Mouse (Mus musculus) midbrain, embryonic 11.5 days (tissue): Measurements from ENCODE around the gene Gdf3. TPM values are rescaled to one million over a fixed set of nuclear protein-coding genes. Genes with fewer than 3 reads are reported as not detected.
"Not testable (repeated sequence)": the region's sequence is repeated elsewhere in the genome, so short reads cannot be mapped to it uniquely, and the experiment has no call there.

Experiments used
- ATAC-seq: fragments of 200-750 bp; cut with Nextera tagmentation; 2 replicates; pipeline ENCODE4 v1.8.0; 2017; ENCODE audit warnings: moderate TSS enrichment, moderate library complexity; ENCODE audit not compliant: low FRiP score
- DNase-seq: peaks from one replicate; pipeline ENCODE4 v3.0.0; 2015; ENCODE audit warnings: low spot score; ENCODE audit errors: missing footprints
- H3K27ac ChIP-seq: fragments of 300-500 bp; sonication (generic); 2 replicates; pipeline ENCODE4 v1.5.1; 2014; ENCODE audit warnings: low read depth, low read length
- H3K27me3 ChIP-seq: fragments of 300-500 bp; sonication (generic); 2 replicates; pipeline ENCODE4 v1.6.1; 2014; ENCODE audit warnings: mild to moderate bottlenecking, low read length, moderate library complexity, mixed read lengths; ENCODE audit not compliant: control insufficient read depth, insufficient read depth
- H3K36me3 ChIP-seq: fragments of 300-500 bp; sonication (generic); 2 replicates; pipeline ENCODE4 v1.6.1; 2014; ENCODE audit warnings: mild to moderate bottlenecking, low read length, moderate library complexity, mixed read lengths; ENCODE audit not compliant: control insufficient read depth, insufficient read depth
- H3K4me1 ChIP-seq: fragments of 300-500 bp; sonication (generic); 2 replicates; pipeline ENCODE4 v1.6.1; 2014; ENCODE audit warnings: low read length; ENCODE audit not compliant: control insufficient read depth, insufficient read depth
- H3K4me2 ChIP-seq: fragments of 300-500 bp; sonication (generic); 2 replicates; pipeline ENCODE4 v1.6.1; 2014; ENCODE audit warnings: mild to moderate bottlenecking, moderate library complexity
- H3K4me3 ChIP-seq: fragments of 300-500 bp; sonication (generic); 2 replicates; pipeline ENCODE4 v1.5.1; 2014; ENCODE audit warnings: low read depth, low read length
- H3K9ac ChIP-seq: fragments of 300-500 bp; sonication (generic); 2 replicates; pipeline ENCODE4 v1.6.1; 2014; ENCODE audit warnings: low read length
- H3K9me3 ChIP-seq: fragments of 300-500 bp; sonication (generic); 2 replicates; pipeline ENCODE4 v1.6.1; 2016; ENCODE audit warnings: low read length; ENCODE audit not compliant: control insufficient read depth
- WGBS: fragments of 180-500 bp; shearing (Covaris S2); extraction: QIAGEN DNeasy Blood & Tissue Kit; methylation state at CpG from one replicate; pipeline ENCODE4 v1.1.7; 2014; 5-methylcytosine and 5-hydroxymethylcytosine counted together
- polyA plus RNA-seq: library from polyadenylated mRNA; unstranded; fragments of >200 nt; fragmentation: Nextera tagmentation; extraction: Ambion mirVana; gene quantifications from 2 replicates; pipeline ENCODE4 v1.2.1, GENCODE M21; 2014

Gene Gdf3
- 0.05 TPM in 1 of 2 replicates, not detected in the other for polyA plus RNA-seq

DNA sequence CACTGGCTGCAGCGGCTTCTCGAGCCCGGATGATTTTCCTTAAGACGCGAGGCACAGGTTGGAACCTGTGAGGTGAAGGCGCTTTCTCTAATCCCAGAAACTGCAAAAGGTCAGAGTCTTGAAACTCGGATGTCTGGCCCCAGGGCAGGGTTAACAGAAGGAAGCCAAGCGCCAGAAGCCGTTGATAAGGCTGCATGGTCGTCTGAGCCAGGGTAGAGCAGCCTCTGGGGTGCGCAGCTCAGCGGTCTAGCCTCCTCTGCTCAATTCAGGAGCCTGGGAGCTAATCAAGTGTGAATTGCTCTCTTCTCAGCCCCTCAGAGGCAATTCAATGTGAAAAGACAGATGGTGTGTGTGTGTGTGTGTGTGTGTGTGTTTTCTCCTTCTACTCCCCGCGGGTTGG, at the start of gene Gdf3:
Gdf3 (minus strand) TSS at position 317 of the 400 bp plus-strand sequence.
- ATAC-seq (no peak), DNase-seq (no peak)
- Histone ChIP-seq H3K4me3 (no peak within 1 kb of the TSS), H3K4me2 (no peak within 1 kb of the TSS), H3K27me3 (no peaks in the 10 kb centered on the region), H3K36me3 (no peaks in the 10 kb centered on the region), H3K9ac (no peak within 1 kb of the TSS), H3K27ac (no peak within 1 kb of the TSS), H3K9me3 (no peaks in the 10 kb centered on the region), H3K4me1 (no peaks in the 10 kb centered on the region)
- 63% methylated on average over 14 of the region's 14 CpGs for WGBS

DNA sequence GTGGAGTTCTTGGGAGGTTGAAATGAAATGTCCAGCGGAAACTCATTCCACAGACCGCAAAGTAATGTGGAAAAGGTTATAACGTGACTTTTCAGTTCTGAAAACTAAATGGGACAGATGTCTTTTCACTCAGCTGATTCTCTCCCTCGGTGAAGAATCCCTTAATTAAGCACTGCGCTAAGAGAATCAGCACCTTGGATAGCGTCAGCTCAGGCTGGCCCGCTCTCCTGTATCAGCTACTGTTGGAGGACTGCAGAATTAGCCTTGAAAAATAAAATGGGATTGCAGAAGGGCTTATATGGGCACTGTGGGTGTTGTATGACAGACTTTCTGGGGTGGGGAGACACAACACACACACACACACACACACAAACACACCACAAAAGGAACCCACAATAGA, 49.7 kb upstream of the Gdf3 start:
- peaks cover 6% of the 10 kb centered on the region; the same call in 1 of the 2 replicates for H3K4me1 ChIP-seq
- no peak overlapping the region for H3K9ac ChIP-seq
- WGBS = 20% methylated on average over 7 of the region's 7 CpGs
- H3K4me3 ChIP-seq = no peak overlapping the region
- no peak for DNase-seq
- ATAC-seq = no peak
- no peak overlapping the region for H3K4me2 ChIP-seq
- no peak overlapping the region for H3K27ac ChIP-seq
- H3K36me3 ChIP-seq = no peaks in the 10 kb centered on the region
- no peaks in the 10 kb centered on the region for H3K9me3 ChIP-seq
- 0 out of 2 replicates have a peak, but pooled peaks cover 2% of the 10 kb centered on the region for H3K27me3 ChIP-seq

DNA sequence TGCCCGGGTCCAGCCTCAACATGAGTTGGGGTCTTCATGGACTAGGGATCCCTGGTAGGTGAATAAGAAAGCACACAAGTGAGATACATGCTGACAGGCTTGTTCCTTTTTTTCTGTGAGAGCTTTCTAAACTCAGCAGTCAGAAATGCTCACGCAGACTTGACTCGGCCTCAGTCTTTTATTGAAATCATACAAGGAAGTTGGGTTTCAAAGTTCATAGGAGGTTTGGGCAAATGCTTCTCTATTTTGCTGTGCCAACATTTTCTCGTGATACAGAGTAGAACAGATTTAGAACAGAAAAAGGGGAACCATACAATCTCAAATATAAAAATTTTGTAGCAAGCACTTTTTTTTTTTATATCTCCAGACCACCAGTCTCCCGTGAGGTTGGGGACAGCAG, 47.7 kb upstream of the Gdf3 start:
- Histone ChIP-seq H3K27me3 (no peaks in the 10 kb centered on the region), H3K4me1 (peaks cover 4% of the 10 kb centered on the region; the same call in 1 of the 2 replicates), H3K9me3 (no peaks in the 10 kb centered on the region), H3K9ac (no peak overlapping the region), H3K4me3 (no peak overlapping the region), H3K27ac (no peak overlapping the region), H3K4me2 (no peak overlapping the region), H3K36me3 (no peaks in the 10 kb centered on the region)
- DNase-seq (no peak), ATAC-seq (no peak)
- 87% methylated on average over 5 of the region's 5 CpGs for WGBS

DNA sequence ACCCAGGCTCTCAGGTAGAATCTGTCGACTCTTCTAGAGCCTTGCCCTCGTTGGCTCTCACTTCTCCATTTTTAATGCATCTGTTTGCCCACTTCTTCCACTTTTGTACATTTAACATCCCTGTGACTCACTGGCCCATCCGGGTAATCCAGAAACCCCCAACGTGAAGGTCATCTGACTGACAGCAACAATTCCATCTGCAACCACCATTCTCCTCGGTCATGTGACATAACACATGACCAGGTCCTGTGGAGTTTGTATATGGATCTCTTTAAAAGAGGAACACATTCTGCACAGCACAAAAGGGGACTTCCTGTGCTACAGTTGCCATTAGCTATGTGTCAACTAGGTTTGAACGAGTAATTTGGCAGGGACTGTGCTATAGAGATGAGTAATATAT, 44.4 kb upstream of the Gdf3 start:
- no peak for DNase-seq
- H3K27me3 ChIP-seq = no peaks in the 10 kb centered on the region
- H3K4me1 ChIP-seq = peaks cover 4% of the 10 kb centered on the region; the same call in 1 of the 2 replicates
- no peak overlapping the region for H3K27ac ChIP-seq
- WGBS = 83% methylated on average over 6 of the region's 6 CpGs
- H3K36me3 ChIP-seq = no peaks in the 10 kb centered on the region
- no peak overlapping the region for H3K4me3 ChIP-seq
- no peak overlapping the region for H3K9ac ChIP-seq
- no peak for ATAC-seq
- H3K9me3 ChIP-seq = no peaks in the 10 kb centered on the region
- H3K4me2 ChIP-seq = no peak overlapping the region

DNA sequence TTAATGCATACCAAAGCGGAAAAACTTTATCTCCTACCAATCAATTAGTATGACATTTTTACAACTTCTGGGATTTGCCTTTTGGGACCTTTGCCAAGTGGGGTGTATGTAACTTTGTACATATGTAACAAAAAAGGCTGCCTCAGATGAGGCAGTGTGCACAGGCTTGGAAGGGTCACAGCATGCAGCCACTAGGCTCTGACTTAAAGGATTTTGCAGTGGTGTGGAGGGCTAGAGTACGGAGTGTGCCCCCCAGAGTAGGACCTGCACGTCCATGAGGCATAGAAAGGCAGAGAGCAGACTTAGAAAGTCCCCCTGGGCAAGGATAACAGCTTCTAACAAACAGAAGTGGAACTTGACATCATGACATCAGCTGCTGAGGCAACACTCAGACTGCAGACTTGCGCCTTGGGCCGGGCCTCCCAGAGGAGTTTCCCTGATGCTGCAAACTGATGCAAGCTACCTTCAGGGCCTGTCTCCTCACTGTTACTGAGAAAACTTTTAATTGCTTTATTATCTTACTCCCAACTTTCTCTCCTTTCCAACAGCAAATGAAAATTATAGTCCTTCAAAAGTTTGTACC, 40.6 kb upstream of the Gdf3 start:
- no peaks in the 10 kb centered on the region for H3K27me3 ChIP-seq
- 75% methylated on average over 5 of the region's 5 CpGs for WGBS

DNA sequence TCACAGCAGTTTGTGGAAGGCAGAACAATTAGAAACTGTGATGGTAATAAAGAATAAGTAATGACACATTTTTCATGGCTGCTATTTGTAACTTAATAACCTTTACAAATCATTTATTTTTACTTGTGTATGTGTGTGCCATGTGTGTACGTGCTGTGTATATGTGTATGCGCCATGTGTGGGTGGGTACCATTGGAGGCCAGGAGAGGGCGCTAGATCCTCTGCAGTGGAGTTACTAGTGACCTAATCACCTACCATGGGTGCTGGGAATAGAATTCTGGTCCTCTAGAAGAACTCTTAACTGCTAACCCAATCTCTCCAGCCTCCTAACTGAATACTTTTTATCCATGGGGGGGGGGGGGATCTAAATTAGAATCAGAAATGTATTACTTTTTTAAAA, 40.0 kb upstream of the Gdf3 start:
- Histone ChIP-seq H3K4me1 (no peaks in the 10 kb centered on the region), H3K36me3 (no peaks in the 10 kb centered on the region), H3K4me2 (no peak overlapping the region), H3K9ac (no peak overlapping the region), H3K4me3 (no peak overlapping the region), H3K27ac (no peak overlapping the region), H3K27me3 (no peaks in the 10 kb centered on the region), H3K9me3 (no peaks in the 10 kb centered on the region)
- 78% methylated on average over 3 of the region's 3 CpGs for WGBS
- DNase-seq = no peak
- ATAC-seq = no peak

More for the DNA sequence above, 40.6 kb upstream of the Gdf3 start:
- Histone ChIP-seq H3K4me2 (no peak overlapping the region), H3K27ac (no peak overlapping the region), H3K9me3 (no peaks in the 10 kb centered on the region), H3K4me1 (peaks cover 4% of the 10 kb centered on the region; the same call in 1 of the 2 replicates), H3K4me3 (no peak overlapping the region), H3K9ac (no peak overlapping the region), H3K36me3 (no peaks in the 10 kb centered on the region)
- ATAC-seq (no peak), DNase-seq (no peak)

DNA sequence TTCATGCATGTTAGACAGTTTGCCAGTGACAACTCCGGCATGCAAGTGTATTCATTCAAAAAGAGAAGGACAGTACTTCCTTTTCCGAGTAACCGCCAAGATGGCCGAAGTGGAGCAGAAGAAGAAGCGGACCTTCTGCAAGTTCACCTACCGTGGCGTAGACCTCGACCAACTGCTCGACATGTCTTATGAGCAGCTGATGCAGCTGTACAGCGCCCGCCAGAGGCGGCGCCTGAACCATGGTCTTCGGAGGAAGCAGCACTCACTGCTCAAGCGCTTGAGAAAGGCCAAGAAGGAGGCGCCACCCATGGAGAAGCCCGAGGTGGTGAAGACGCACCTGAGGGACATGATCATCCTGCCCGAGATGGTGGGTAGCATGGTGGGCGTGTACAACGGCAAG, 34.3 kb upstream of the Gdf3 start:
- H3K9ac ChIP-seq, H3K36me3 ChIP-seq, H3K4me1 ChIP-seq, DNase-seq, H3K27me3 ChIP-seq, H3K9me3 ChIP-seq, H3K27ac ChIP-seq, H3K4me2 ChIP-seq, H3K4me3 ChIP-seq, ATAC-seq: not testable (repeated sequence)
- WGBS = 93% methylated on average over 19 of the region's 21 CpGs

DNA sequence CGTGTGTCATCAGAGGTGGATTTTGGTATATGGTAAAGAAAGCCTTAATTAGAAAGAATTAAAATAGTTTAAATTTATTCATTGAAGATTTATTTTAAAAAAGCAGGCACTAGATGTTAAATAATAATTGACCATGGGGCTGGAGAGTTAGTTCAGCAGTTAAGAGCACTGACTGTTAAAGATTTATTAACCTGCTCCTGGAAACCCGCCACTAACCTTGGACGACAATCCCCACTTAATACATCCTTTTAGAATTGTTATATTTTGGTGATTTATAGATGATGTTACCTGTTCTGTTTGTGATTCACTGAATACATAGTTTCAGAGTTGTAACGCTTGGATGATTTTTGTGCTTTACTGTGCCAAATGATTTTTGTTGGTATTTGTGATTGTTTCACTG, 27.7 kb upstream of the Gdf3 start:
- ATAC-seq, DNase-seq, H3K4me2 ChIP-seq, H3K27ac ChIP-seq, H3K4me1 ChIP-seq, H3K36me3 ChIP-seq, H3K27me3 ChIP-seq, H3K9ac ChIP-seq, H3K4me3 ChIP-seq, H3K9me3 ChIP-seq: not testable (repeated sequence)
- 88% methylated on average over 4 of the region's 4 CpGs for WGBS

DNA sequence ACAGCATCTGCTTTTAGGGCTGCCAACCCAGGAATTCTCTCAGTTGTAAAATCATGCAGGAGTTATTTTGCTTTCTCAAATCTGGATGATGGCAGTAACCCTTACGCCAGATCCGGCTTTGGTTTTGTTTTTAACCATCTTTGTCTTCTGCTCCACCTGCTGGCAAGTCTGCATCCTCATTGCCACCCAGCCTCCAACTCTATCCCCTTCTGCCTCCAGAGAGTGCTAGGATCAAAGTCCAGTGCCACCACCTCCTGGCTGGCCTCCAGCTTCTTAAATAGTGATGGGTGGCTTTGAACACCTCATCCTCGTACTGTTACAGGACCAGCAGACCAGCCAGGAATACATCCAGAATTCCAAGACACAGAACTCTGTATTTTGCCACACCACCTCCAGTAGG, 26.8 kb upstream of the Gdf3 start:
- Histone ChIP-seq H3K9ac (no peak overlapping the region), H3K9me3 (no peaks in the 10 kb centered on the region), H3K4me1 (no peaks in the 10 kb centered on the region), H3K36me3 (no peaks in the 10 kb centered on the region), H3K4me2 (no peak overlapping the region), H3K27me3 (no peaks in the 10 kb centered on the region), H3K27ac (no peak overlapping the region), H3K4me3 (no peak overlapping the region)
- DNase-seq (no peak), ATAC-seq (no peak)
- 80% methylated on average over 3 of the region's 3 CpGs for WGBS
